Mouse (Mus musculus) left cerebral cortex, adult 2 months (tissue): ENCODE data around the gene Folr1. TPM values are rescaled to one million over a fixed set of nuclear protein-coding genes. Genes with fewer than 3 reads are reported as not detected.

Source experiments
- DNase-seq, 2 experiments: peaks; one replicate each; pipeline ENCODE4 v3.0.0; 2021 to 2022; ENCODE audit warnings: low spot score in 2 of 2, mixed read lengths in 1 of 2; ENCODE audit errors: extremely low spot score in 1 of 2
- H3K27ac ChIP-seq: fragments of 200-600 bp; 2 replicates; pipeline ENCODE4 v1.8.1; 2022
- H3K4me3 ChIP-seq: fragments of 200-600 bp; 2 replicates; pipeline ENCODE4 v1.8.1; 2022
- CTCF ChIP-seq: fragments of 200-600 bp; IDR thresholded peaks from 2 replicates; pipeline ENCODE4 v1.8.1; 2022; ENCODE audit warnings: antibody characterized with exemption, mild to moderate bottlenecking, moderate library complexity
- intact Hi-C: fragments of 180-260 bp; cut with DNase I; formaldehyde crosslinking; loops from one replicate; pipeline ENCODE4 v1.15.1; 2025
- total RNA-seq, 2 experiments: library from RNA; stranded (reverse); gene quantifications; 2 replicates each; pipeline ENCODE4 v1.2.3; 2021

Folr1 gene
- total RNA-seq, 2 experiments from 2014 or later: 1.1 to 1.8 TPM

DNA sequence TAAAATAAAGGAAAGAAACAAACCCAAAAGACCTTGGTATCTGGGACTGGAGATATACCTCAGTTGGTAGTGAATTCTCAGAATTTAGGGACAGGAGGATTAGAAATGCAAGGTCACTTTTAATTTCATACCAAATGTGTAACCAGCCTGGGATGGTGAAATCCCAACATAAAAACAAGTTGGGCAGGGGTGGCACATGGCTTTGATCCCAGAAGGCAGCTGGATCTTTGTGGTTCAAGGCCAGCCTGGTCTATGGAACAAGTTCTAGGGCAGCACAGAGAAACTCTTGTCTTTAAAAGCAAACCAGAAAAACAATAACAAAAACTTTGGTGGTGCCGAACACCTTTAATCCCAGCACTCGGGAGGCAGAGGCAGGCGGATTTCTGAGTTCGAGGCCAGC is 3.1 kb downstream of the Folr1 start:
- Histone ChIP-seq H3K4me3 (no peak overlapping the region), H3K27ac (no peak overlapping the region)
- DNase-seq: no peak
- intact Hi-C loops: no loop called here
- no peak for TF ChIP-seq CTCF

DNA sequence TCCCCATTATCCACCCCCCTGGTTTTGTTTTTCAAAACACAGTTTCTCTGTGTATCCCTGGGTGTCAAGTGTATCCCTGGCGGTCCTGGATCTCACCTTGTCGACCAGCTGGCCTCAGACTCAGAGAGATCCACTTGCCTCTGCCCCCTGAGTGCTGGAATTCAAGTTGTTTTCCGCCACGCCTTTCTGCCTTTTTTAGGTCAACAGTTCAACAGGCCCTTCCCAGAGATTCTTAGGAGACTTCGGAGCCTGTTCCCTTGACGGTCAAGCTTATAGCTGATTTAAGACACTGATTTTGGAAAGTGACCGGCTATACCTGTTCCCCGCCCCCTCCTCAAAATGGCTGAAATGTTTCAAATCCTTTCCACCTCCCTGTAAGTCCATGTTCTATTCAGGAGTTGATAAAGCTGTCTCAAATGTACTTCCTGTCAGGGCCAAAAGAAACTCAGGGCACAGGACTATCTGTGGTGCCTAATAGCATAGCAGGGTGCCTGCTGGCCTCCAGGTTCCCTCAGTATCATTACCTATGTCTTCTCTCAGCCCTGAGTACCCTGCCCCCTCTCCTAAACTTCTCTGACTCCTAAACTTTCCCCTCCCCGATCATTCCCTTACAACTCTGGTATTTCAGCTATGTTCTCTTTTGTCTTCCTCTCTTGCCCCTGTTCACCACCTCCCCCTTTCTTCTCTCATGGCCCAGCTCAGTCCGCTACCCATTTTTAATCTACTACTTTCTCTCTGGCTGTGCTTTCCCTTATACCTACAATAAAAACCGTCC is 3.9 kb downstream of the Folr1 start:
- intact Hi-C loops: no loop called here
- no peak overlapping the region for H3K27ac ChIP-seq
- DNase-seq: no peak
- TF ChIP-seq CTCF: no peak
- H3K4me3 ChIP-seq: no peak overlapping the region

DNA sequence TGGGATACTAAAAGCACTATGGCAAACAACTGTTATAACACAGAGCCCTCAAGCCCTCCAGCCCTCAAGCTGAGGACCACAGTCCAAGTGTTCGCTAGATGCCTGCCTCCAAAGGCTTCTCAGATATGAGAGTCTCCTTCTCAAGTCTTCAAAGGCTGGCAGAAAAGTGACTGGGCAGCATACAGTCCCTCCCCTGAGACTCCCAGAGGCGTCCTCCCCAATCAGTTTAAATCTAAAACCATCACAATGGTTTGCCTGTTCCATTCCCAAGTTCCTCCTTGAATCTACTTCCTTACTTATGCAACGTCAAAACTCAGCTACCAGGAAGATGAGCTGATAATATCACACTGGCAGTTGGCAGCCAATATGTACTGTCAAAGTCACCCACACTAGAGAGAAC is 7.2 kb downstream of the Folr1 start, which contains the start of gene Anapc15:
TSS of gene Anapc15 (plus strand) at position 301 of the 400 bp plus-strand sequence.
- intact Hi-C loops: no loop called here
- no peak within 1 kb of the TSS for H3K4me3 ChIP-seq
- no peak within 1 kb of the TSS for H3K27ac ChIP-seq
- DNase-seq: no peak
- no peak for TF ChIP-seq CTCF

DNA sequence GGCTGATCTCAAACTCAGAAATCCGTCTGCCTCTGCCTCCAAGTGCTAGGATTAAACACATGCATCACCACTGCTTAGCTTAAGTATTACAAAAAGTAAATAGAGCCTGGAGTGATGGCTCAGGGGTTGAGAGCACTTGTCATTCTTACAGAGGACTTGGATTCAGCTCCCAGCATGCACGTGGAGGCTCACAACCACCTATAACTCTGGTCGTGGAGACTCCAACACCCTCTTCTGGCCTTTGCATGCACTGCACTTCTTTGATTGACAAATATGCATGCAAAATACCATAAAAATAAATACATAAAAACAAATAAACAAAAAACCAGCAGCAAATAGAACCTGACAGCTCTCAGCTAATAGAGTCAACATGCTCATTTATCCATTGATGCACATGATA is 8.3 kb downstream of the Folr1 start:
- Histone ChIP-seq H3K27ac (no peak overlapping the region), H3K4me3 (no peak overlapping the region)
- intact Hi-C loops: no loop called here
- no peak; the same call in 1 of the 2 replicates for TF ChIP-seq CTCF
- DNase-seq: no peak

DNA sequence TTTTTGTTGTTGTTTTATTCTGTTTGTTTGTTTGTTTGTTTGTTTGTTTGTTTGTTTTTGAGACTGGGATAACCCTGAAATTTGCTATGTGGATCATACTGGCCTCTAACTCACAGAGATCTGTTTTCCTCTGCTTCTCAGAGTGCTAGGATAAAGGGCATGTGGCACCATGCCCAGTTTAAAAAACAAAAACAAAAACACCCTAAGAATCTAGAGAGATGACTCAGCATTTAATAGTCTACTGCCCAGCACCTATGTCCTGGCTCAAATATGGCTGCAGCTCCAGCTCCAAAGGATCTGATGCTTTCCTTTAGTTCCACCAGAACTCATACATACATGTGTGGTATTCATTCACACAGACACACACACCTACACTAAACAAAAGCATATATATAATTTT is 9.6 kb downstream of the Folr1 start:
- Histone ChIP-seq H3K27ac (no peak overlapping the region), H3K4me3 (no peak overlapping the region)
- intact Hi-C loops: no loop called here
- no peak for TF ChIP-seq CTCF
- no peak for DNase-seq

DNA sequence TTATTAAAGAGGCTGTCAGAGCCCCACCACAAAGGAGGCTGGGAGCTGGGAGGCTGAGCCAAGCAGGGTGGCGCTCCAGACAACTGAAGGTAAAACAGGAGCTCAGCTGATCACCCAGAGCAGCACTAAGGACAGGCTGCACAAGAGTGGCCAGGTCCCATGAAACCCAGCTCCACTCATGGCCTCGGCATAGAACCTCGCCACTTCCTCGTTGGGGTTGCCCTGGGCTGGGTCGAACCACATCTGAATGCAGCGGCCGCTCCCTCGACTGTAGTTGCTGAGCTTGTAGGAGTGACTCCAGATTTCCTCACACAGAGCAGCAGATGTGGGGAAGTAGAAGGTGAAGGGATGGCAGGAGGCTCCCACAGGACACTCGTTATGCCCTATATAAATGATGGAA is 12.2 kb downstream of the Folr1 start:
- no peak overlapping the region for H3K4me3 ChIP-seq
- no peak for TF ChIP-seq CTCF
- intact Hi-C loops: no loop called here
- DNase-seq: no peak
- H3K27ac ChIP-seq: no peak overlapping the region

DNA sequence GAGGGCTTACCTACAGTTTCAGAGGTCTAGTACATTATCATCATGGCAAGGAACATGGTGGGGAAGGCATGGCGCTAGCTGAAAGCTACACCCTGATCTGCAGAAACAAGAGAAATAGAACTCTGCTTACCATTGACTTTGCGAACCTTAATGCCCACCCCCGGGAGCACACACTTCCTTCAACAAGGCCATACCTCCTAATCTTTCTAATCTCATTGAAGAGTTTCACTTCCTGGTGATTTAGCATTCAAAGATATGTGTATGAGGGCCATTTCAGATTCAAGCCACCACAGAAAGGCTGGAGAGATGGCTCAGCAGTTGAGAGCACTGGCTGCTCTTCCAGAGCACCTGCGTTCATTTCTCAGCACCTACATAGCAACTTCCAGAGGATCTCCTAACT is 13.5 kb downstream of the Folr1 start, which contains the start of gene Folr2:
TSS of gene Folr2 (minus strand) at position 101 of the 400 bp plus-strand sequence.
- H3K4me3 ChIP-seq: no peak within 1 kb of the TSS
- H3K27ac ChIP-seq: no peak within 1 kb of the TSS
- intact Hi-C loops: no loop called here
- TF ChIP-seq CTCF: no peak
- no peak for DNase-seq

DNA sequence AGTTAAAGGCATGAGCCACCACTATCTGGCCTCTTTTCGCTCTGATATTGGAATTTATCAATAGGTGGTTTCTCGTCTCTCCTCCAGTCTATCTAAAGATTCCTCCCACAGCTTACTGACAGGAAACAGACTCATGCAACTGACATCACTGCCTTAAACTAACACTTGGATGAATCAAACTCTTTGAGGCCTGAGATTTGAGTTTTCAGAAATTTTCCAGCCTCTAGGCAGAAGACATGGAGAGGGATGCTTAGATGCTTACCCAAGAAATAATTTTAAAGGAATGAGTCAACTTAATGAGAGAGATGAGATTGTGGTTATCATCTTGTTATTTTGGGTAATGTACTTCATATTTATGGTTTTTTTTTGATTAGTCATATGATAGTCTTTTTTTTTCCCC is 16.8 kb downstream of the Folr1 start:
- intact Hi-C loops: no loop called here
- TF ChIP-seq CTCF: no peak
- DNase-seq: no peak
- Histone ChIP-seq H3K27ac (no peak overlapping the region), H3K4me3 (no peak overlapping the region)

DNA sequence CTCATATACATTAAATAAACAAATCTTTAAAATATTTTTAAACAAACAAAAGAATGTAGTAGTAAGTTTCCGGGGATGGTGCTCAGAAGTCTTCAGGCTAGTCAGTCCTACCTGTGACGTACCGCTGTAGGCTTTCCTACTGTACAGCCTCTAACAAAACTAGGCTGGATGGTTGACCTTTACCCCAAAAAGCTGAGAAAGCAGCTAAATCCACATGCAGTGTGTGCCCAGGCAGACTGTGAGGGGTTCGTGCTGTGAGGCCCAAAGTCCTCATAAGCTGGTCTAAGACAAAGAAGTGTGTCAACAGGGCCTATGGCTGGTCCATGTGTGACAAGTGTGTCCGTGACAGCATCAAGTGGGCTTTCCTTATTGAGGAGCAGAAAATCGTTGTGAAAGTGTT is 17.7 kb downstream of the Folr1 start:
- no peak for TF ChIP-seq CTCF
- intact Hi-C loops: no loop called here
- no peak overlapping the region for H3K27ac ChIP-seq
- DNase-seq: no peak
- no peak overlapping the region for H3K4me3 ChIP-seq

DNA sequence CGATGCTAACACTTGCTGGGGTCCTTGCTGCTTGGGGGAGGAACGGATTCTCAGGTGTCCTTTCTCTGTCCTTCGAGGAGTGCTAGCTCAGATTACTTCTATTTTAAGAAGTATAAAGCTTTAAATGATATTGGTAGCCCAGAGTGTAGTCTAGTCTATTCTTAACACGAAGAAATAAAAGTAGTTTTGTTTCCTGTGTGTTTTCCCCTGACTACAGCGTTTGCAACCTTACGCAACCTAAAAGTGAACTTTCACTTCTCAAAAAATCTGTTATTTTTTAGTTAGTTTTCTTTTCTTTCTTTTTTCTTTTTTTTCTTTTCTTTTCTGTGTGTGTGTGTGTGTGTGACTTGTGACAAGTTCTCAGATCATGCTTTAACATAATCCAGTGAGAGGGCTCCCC is 18.9 kb downstream of the Folr1 start:
- H3K27ac ChIP-seq: no peak overlapping the region
- intact Hi-C loops: no loop called here
- DNase-seq: no peak
- no peak overlapping the region for H3K4me3 ChIP-seq
- TF ChIP-seq CTCF: no peak

DNA sequence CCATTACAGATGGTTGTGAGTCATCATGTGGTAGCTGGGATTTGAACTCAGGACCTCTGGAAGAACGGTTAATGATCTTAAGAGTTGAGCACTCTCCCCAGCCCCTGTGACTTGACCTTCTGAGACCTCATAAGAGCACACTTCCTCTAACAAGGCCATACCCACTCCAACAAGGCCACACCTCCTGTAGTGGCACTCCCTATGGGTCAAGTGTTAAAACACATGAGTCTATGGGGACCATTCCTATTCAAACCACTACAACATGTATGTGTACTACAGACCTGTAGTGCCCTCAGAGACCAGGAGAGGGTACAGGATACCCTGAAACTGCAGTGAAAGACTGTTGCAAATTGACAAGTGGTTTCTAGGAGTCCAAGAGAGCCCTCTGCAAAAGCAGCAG is 22.7 kb downstream of the Folr1 start:
- H3K4me3 ChIP-seq: no peak overlapping the region
- H3K27ac ChIP-seq: no peak overlapping the region
- intact Hi-C loops: no loop called here
- TF ChIP-seq CTCF: no peak; the same call in 1 of the 2 replicates
- no peak for DNase-seq

DNA sequence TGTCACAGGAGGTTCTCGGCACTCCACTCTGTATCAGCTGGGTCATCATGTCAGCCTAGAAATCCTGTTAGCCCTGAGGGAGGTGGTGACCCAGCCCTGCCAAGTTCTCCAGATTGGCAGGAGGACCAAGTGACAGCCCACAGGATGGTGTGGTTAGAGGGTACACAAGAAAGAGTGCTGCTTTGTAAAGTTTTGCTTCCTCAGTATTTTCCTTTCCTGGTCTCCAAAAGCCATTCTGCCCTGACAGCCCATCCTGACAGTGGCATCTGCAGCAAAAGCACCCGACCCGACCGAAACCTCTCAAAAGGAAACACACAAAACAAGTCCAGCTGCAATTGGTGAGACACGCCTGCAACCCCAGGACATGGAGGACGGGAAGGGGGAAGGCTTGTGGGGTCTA is 26.4 kb downstream of the Folr1 start:
- H3K4me3 ChIP-seq: no peak overlapping the region
- TF ChIP-seq CTCF: no peak
- intact Hi-C loops: no loop called here
- DNase-seq: no peak
- no peak overlapping the region for H3K27ac ChIP-seq
